Mouse (Mus musculus) spleen, postnatal 36 days (tissue): ENCODE data around the gene Supt20.
"Not testable (repeated sequence)": the region's sequence is repeated elsewhere in the genome, so short reads cannot be mapped to it uniquely, and the experiment has no call there.

Experiments
- DNase-seq, 2 experiments: peaks; one replicate each; pipeline ENCODE4 v3.0.0; 2022; ENCODE audit warnings: low spot score in 2 of 2, mixed read lengths in 1 of 2

The Supt20 gene

GRCm38 (mm10) chr3:54756058-54756457, 63.5 kb downstream of the Supt20 start:
- no peak for DNase-seq

- no peak for DNase-seq
Observed at GRCm38 (mm10) chr3:54757446-54757845, 64.8 kb downstream of the Supt20 start.

GRCm38 (mm10) chr3:54759211-54759610, 66.6 kb downstream of the Supt20 start:
- DNase-seq = no peak

GRCm38 (mm10) chr3:54760321-54761115, 67.9 kb downstream of the Supt20 start:
- DNase-seq = no peak

GRCm38 (mm10) chr3:54761258-54761657, 68.7 kb downstream of the Supt20 start:
- DNase-seq = no peak

GRCm38 (mm10) chr3:54764418-54764817, 71.8 kb downstream of the Supt20 start:
- DNase-seq = no peak

GRCm38 (mm10) chr3:54765521-54765920, 72.9 kb downstream of the Supt20 start:
- not testable (repeated sequence) for DNase-seq

GRCm38 (mm10) chr3:54766034-54766433, 73.4 kb downstream of the Supt20 start:
- no peak for DNase-seq

GRCm38 (mm10) chr3:54766811-54767210, 74.2 kb downstream of the Supt20 start:
- no peak for DNase-seq

- DNase-seq = no peak
Observed at GRCm38 (mm10) chr3:54768592-54768991, 76.0 kb downstream of the Supt20 start.

GRCm38 (mm10) chr3:54769349-54770275, 77.0 kb downstream of the Supt20 start:
- DNase-seq = no peak

GRCm38 (mm10) chr3:54773613-54774012, 81.0 kb downstream of the Supt20 start:
- no peak for DNase-seq

GRCm38 (mm10) chr3:54775989-54776631, 83.5 kb downstream of the Supt20 start:
- DNase-seq = no peak
